Mouse (Mus musculus) intestine, embryonic 15.5 days (tissue): ENCODE measurements around the gene Ms4a2. TPM values are rescaled to one million over a fixed set of nuclear protein-coding genes. Genes with fewer than 3 reads are reported as not detected.

ENCODE experiments used
- ATAC-seq: fragments of 200-750 bp; cut with Nextera tagmentation; 2 replicates; pipeline ENCODE4 v1.8.0; 2017; ENCODE audit warnings: moderate TSS enrichment, moderate library complexity
- H3K27ac ChIP-seq: fragments of 300-500 bp; sonication (generic); 2 replicates; pipeline ENCODE4 v1.5.1; 2015; ENCODE audit warnings: mild to moderate bottlenecking, inconsistent platforms
- H3K27me3 ChIP-seq: fragments of 300-500 bp; sonication (generic); replicated peaks from 2 replicates; pipeline ENCODE4 v1.6.1; 2015; ENCODE audit warnings: inconsistent platforms
- H3K36me3 ChIP-seq: fragments of 300-500 bp; sonication (generic); 2 replicates; pipeline ENCODE4 v1.6.1; 2015; ENCODE audit warnings: inconsistent platforms
- H3K4me1 ChIP-seq: fragments of 300-500 bp; sonication (generic); replicated peaks from 2 replicates; pipeline ENCODE4 v1.6.1; 2015; ENCODE audit warnings: inconsistent platforms
- H3K4me2 ChIP-seq: fragments of 300-500 bp; sonication (generic); replicated peaks from 2 replicates; pipeline ENCODE4 v1.6.1; 2015; ENCODE audit warnings: mild to moderate bottlenecking, inconsistent platforms
- H3K4me3 ChIP-seq: fragments of 300-500 bp; sonication (generic); replicated peaks from 2 replicates; pipeline ENCODE4 v1.5.1; 2015; ENCODE audit warnings: inconsistent platforms
- H3K9ac ChIP-seq: fragments of 300-500 bp; sonication (generic); 2 replicates; pipeline ENCODE4 v1.6.1; 2015; ENCODE audit warnings: inconsistent platforms
- H3K9me3 ChIP-seq: fragments of 300-500 bp; sonication (generic); 2 replicates; pipeline ENCODE4 v1.6.1; 2016; ENCODE audit warnings: inconsistent platforms
- WGBS: fragments of 180-500 bp; shearing (Covaris S2); methylation state at CpG from one replicate; pipeline ENCODE4 v1.1.7; 2015; 5-methylcytosine and 5-hydroxymethylcytosine counted together
- polyA plus RNA-seq: library from polyadenylated mRNA; unstranded; fragments of >200 nt; fragmentation: Nextera tagmentation; extraction: Ambion mirVana; gene quantifications from 2 replicates; pipeline ENCODE4 v1.2.1, GENCODE M21; 2015

Gene Ms4a2
- polyA plus RNA-seq, 1 experiment from 2014 or later = 0.15 TPM

- no peaks in the 10 kb centered on the region for H3K4me1 ChIP-seq
- no peaks in the 10 kb centered on the region for H3K9me3 ChIP-seq
- ATAC-seq = no peak
- H3K9ac ChIP-seq = no peak overlapping the region
- H3K27ac ChIP-seq = no peak overlapping the region
- H3K4me2 ChIP-seq = no peak overlapping the region
- no peaks in the 10 kb centered on the region for H3K36me3 ChIP-seq
- no peaks in the 10 kb centered on the region for H3K27me3 ChIP-seq
- WGBS = 70% methylated on average over 2 of the region's 2 CpGs
- H3K4me3 ChIP-seq = no peak overlapping the region
Observed at GRCm38 (mm10) chr19:11614805-11615204, 8.7 kb downstream of the Ms4a2 start.

DNA sequence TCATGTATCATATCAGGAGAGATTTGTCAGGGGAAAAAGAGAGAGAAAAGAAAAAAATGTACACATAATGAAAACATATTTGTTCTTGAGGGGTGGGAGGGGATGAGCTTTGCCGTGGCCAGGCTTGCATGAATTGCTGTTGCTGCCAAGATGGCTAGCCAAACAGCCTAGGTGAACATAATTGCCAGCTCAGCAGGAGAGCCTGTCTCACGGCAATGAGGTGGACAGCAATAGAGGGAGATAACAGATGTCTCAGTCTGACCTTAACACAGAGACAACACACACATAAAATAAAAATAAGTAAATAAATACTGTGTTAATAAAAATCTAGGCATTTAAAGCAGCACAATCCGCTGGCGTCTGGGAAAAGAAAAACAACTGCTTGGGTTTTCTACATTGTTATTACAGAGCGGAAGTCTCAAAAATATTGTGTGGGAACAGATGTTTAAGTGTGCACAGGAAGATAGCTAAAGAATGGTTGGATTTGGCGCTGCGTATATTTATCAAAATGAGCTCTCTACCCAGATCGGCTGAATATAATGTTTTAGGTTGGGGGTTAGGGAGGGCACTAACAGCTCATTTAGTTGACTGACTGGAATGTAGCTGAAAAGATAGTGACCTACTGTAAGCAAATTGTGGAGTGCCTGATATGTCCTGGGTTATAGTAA lies 9.6 kb downstream of the Ms4a2 start:
- Histone ChIP-seq H3K27me3 (no peaks in the 10 kb centered on the region), H3K4me3 (no peak overlapping the region), H3K27ac (no peak overlapping the region), H3K4me1 (no peaks in the 10 kb centered on the region), H3K9me3 (no peaks in the 10 kb centered on the region), H3K36me3 (no peaks in the 10 kb centered on the region), H3K4me2 (no peak overlapping the region), H3K9ac (no peak overlapping the region)
- 53% methylated on average over 8 of the region's 8 CpGs for WGBS
- no peak for ATAC-seq

DNA sequence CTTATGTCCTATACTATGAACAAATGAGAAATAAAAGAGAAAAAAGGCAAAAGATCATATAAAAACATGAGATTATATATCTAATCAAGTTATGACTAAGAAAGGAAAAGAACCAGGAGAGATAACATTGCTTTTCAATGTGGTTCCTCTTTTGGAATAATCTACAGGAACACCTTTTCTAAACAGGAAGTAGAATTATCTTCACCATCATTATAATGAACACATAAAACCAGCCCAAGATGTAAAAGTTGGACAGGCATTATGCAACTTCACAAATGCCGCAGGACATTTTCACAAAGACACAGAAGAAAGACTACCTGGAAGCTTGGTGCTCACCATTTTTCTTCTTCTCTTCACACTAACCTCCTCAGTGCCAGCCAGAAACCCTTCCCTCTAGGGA lies 10.4 kb downstream of the Ms4a2 start:
- no peak for ATAC-seq
- H3K27me3 ChIP-seq = no peaks in the 10 kb centered on the region
- WGBS = 89% methylated on average over 1 of the region's 1 CpGs

DNA sequence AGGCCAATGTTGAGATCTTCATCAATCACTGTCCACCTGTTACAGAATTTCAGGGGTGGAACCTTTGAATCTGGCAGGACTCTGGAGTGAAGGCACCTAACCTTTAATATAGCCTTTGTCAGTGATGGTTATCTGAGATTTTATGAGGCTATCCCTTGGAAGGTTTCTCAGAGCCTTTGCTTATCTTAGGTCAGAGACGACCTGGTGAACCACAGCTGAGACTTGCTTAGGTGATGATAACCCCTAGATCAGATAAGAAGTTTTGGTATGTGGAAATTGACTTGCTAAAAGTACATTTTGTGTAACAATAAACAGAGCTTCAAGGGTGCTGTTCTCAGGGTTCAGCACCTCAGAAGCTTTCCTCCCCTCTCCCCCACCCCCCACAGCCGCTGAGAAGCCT lies 11.2 kb downstream of the Ms4a2 start:
- no peaks in the 10 kb centered on the region for H3K4me1 ChIP-seq
- H3K36me3 ChIP-seq = no peaks in the 10 kb centered on the region
- H3K4me3 ChIP-seq = no peak overlapping the region
- no peak overlapping the region for H3K9ac ChIP-seq
- H3K27me3 ChIP-seq = no peaks in the 10 kb centered on the region
- H3K9me3 ChIP-seq = no peaks in the 10 kb centered on the region
- no peak overlapping the region for H3K4me2 ChIP-seq
- H3K27ac ChIP-seq = no peak overlapping the region
- no peak for ATAC-seq
- WGBS = 30% methylated on average over 2 of the region's 2 CpGs

More for the DNA sequence above, 10.4 kb downstream of the Ms4a2 start:
- Histone ChIP-seq H3K36me3 (no peaks in the 10 kb centered on the region), H3K27ac (no peak overlapping the region), H3K4me2 (no peak overlapping the region), H3K9ac (no peak overlapping the region), H3K4me3 (no peak overlapping the region), H3K9me3 (no peaks in the 10 kb centered on the region), H3K4me1 (no peaks in the 10 kb centered on the region)

DNA sequence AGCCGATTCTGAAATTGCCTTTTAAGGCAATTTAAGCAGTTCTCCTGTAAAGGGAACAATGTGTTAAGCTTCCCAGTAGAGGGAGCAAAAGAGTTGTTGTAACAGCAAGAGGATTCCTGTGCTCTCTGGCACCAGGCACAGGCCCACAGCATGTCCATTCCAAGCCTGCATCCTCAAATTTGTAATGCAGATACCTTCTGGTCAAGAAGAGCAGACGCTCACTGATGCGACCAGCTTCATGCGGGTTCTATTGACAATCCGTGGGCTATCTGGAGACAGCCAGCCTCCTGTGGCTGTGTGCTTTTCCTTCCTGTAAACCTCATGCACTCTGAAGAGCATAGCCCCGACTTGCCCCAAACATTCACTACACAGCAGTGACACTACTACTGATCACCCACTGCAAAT lies 12.0 kb downstream of the Ms4a2 start:
- peak; percentile 66; the same call in 1 of the 2 replicates for ATAC-seq
- H3K27ac ChIP-seq = no peak overlapping the region
- no peaks in the 10 kb centered on the region for H3K36me3 ChIP-seq
- H3K27me3 ChIP-seq = no peaks in the 10 kb centered on the region
- H3K4me2 ChIP-seq = no peak overlapping the region
- H3K4me3 ChIP-seq = no peak overlapping the region
- no peaks in the 10 kb centered on the region for H3K9me3 ChIP-seq
- 11% methylated on average over 6 of the region's 6 CpGs for WGBS
- no peak overlapping the region for H3K9ac ChIP-seq
- H3K4me1 ChIP-seq = no peaks in the 10 kb centered on the region

- H3K4me2 ChIP-seq = no peak overlapping the region
- H3K4me3 ChIP-seq = no peak overlapping the region
- H3K27me3 ChIP-seq = no peaks in the 10 kb centered on the region
- H3K9ac ChIP-seq = no peak overlapping the region
- H3K4me1 ChIP-seq = no peaks in the 10 kb centered on the region
- H3K9me3 ChIP-seq = no peaks in the 10 kb centered on the region
- ATAC-seq = no peak
- H3K36me3 ChIP-seq = no peaks in the 10 kb centered on the region
- 18% methylated on average over 1 of the region's 1 CpGs for WGBS
- no peak overlapping the region for H3K27ac ChIP-seq
Observed at GRCm38 (mm10) chr19:11608172-11608571, 15.3 kb downstream of the Ms4a2 start.

DNA sequence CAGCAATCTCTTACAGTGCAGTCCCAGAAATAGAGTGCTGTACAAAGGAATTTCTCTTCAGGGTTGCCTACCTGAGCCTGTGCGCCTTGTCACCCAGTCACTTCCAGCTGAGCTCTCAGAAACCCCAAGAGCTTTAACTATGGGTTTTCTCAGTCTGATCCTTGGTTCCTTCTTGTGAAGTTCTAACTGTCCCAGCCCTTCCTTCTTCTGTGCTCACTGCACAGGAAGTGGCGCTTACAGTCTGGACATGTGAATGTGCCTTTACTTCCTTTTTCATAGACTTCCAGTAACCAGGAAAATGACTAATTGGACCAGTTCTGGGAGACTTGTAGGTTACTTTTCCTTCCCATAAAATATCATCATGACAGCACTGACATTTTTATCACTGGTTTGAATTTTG lies 18.9 kb downstream of the Ms4a2 start, which contains the start of gene Ms4a6d:
TSS of gene Ms4a6d (minus strand) at position 247 of the 400 bp plus-strand sequence.
- ATAC-seq = no peak
- Histone ChIP-seq H3K4me2 (no peak within 1 kb of the TSS), H3K9ac (no peak within 1 kb of the TSS), H3K4me1 (no peaks in the 10 kb centered on the region), H3K27me3 (no peaks in the 10 kb centered on the region), H3K9me3 (no peaks in the 10 kb centered on the region), H3K36me3 (no peaks in the 10 kb centered on the region), H3K4me3 (no peak within 1 kb of the TSS), H3K27ac (no peak within 1 kb of the TSS)
- 91% methylated on average over 2 of the region's 2 CpGs for WGBS

DNA sequence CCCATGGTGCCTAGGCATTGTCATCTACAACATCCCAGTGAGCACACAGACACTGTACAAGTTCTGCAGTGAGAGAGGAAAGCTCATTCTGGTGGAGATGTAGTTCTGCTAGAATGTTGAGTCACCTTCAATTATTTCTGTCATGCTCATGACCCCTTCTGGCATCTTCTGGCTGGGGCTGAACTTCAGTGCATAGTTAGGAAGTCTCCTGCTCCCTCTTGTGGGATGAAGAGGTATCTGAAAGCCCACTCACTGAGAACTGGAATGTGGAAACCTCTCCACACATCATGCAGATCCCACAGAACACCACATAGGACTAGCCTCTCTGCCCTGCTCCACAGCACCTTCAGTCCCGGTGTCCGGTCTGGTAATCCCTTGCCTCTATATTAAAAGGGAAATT lies 21.5 kb downstream of the Ms4a2 start:
- ATAC-seq = no peak; the same call in 1 of the 2 replicates
- Histone ChIP-seq H3K36me3 (no peaks in the 10 kb centered on the region), H3K4me2 (no peak overlapping the region), H3K4me3 (no peak overlapping the region), H3K27ac (no peak overlapping the region), H3K4me1 (no peaks in the 10 kb centered on the region), H3K27me3 (no peaks in the 10 kb centered on the region), H3K9ac (no peak overlapping the region), H3K9me3 (no peaks in the 10 kb centered on the region)
- WGBS = 79% methylated on average over 2 of the region's 2 CpGs

GRCm38 (mm10) chr19:11601349-11601748 lies 22.2 kb downstream of the Ms4a2 start:
- WGBS = 85% methylated on average over 3 of the region's 3 CpGs
- Histone ChIP-seq H3K9me3 (no peaks in the 10 kb centered on the region), H3K4me3 (no peak overlapping the region), H3K36me3 (no peaks in the 10 kb centered on the region), H3K27ac (no peak overlapping the region), H3K4me2 (no peak overlapping the region), H3K9ac (no peak overlapping the region), H3K27me3 (no peaks in the 10 kb centered on the region), H3K4me1 (no peaks in the 10 kb centered on the region)
- ATAC-seq = no peak

GRCm38 (mm10) chr19:11589891-11590449 lies 33.5 kb downstream of the Ms4a2 start:
- Histone ChIP-seq H3K4me3 (no peak overlapping the region), H3K27ac (no peak overlapping the region), H3K36me3 (no peaks in the 10 kb centered on the region), H3K9me3 (no peaks in the 10 kb centered on the region), H3K9ac (no peak overlapping the region), H3K4me1 (no peaks in the 10 kb centered on the region), H3K27me3 (no peaks in the 10 kb centered on the region), H3K4me2 (no peak overlapping the region)
- ATAC-seq = no peak
- WGBS = 66% methylated on average over 2 of the region's 2 CpGs

GRCm38 (mm10) chr19:11589205-11589604 lies 34.3 kb downstream of the Ms4a2 start:
- no peak overlapping the region for H3K27ac ChIP-seq
- no peak overlapping the region for H3K9ac ChIP-seq
- no peak for ATAC-seq
- WGBS = 68% methylated on average over 4 of the region's 4 CpGs
- H3K4me1 ChIP-seq = no peaks in the 10 kb centered on the region
- no peaks in the 10 kb centered on the region for H3K27me3 ChIP-seq
- H3K36me3 ChIP-seq = no peaks in the 10 kb centered on the region
- no peaks in the 10 kb centered on the region for H3K9me3 ChIP-seq
- H3K4me2 ChIP-seq = no peak overlapping the region
- H3K4me3 ChIP-seq = no peak overlapping the region

- no peaks in the 10 kb centered on the region for H3K9me3 ChIP-seq
- no peak overlapping the region for H3K4me3 ChIP-seq
- H3K27me3 ChIP-seq = no peaks in the 10 kb centered on the region
- H3K27ac ChIP-seq = no peak overlapping the region
- no peaks in the 10 kb centered on the region for H3K36me3 ChIP-seq
- ATAC-seq = no peak
- H3K9ac ChIP-seq = no peak overlapping the region
- 90% methylated on average over 8 of the region's 8 CpGs for WGBS
- no peak overlapping the region for H3K4me2 ChIP-seq
- no peaks in the 10 kb centered on the region for H3K4me1 ChIP-seq
Observed at GRCm38 (mm10) chr19:11574965-11575364, 48.6 kb downstream of the Ms4a2 start.
